Mouse (Mus musculus): ENCODE data around the gene Lgi2.

The Lgi2 gene

GRCm38 (mm10) chr5:52565813-52566531 is at the start of gene Lgi2:
TSS of gene Lgi2 (minus strand) at chr5:52566462.
- peak; percentile 28 for DNase-seq (ENCODE audit: low read depth, low spot score)

GRCm38 (mm10) chr5:52615421-52615820 is 49.2 kb upstream of the Lgi2 start:
- DNase-seq (ENCODE audit: low read depth, low spot score), result no peak

DNA sequence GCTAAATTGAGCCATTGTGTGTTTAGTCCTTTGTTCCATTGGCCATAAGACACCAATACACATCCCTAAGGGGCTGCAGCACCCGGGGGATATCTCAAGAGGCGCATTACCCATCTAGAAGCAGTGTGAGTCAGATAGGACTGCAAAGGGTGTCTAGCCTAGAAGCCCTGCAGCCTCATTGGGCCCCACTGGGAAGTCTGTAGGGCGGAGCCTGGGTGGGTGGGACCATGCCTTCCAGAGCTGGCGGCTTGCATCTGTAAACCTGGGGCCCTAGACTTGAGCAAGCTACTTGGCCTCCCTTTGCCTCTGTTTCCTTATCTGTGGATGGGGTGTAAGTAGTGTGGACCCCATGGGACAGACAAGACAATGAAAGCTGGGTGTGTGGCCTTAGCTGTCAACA is 48.4 kb upstream of the Lgi2 start:
- DNase-seq (ENCODE audit: low read depth, low spot score), result no peak

- DNase-seq (ENCODE audit: low read depth, low spot score), result no peak
These were observed 46.5 kb upstream of the Lgi2 start for GRCm38 (mm10) chr5:52612776-52613175.

DNA sequence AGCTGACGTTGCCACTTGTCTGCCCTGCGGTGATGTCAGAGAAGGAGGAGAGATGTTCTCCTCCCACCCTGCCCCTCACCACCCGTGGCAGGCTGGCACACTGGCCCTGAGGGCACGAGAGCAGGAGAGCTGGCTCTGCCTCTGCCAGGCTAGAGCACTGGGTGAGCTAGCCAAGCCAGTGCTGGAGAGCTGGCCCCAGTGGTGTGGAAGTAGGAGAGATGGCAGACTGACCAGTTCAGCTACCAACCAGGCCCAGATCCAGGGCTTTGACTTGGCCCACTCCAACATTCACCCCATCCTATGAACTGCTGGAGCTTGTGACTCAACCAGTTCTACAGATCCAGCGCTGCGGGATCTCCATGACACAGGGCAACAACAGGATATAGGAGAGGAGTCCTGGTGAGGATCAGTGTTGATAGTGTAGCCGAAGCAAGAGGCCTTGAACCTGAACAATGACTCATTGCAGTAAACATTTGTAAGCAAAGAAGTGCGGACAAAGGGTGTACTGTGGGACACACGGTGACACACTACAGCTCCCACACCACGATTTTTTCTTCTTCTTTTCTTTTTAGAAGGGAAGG is 45.1 kb upstream of the Lgi2 start:
- DNase-seq (ENCODE audit: low read depth, low spot score), result no peak

DNA sequence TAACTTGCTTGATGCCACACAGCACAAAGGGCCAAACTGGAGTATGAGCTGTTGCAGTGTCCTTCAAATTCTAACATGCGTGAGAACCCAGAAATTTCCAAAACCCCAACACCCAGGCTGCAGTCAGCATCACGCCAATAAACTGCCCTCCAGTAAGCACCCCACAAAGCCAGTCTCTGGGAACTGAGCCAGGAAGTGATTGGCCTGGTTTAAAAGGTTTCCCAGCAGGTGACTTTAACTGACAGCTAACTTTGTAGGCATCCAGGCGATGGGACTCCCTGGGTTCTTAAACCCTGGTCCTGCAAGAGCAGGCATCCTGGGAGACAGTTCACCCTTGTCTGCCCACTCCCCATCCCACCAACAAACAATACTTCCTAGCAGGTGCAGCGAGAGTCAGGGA is 44.0 kb upstream of the Lgi2 start:
- DNase-seq (ENCODE audit: low read depth, low spot score), result no peak

GRCm38 (mm10) chr5:52609672-52610071 is 43.4 kb upstream of the Lgi2 start:
- no peak for DNase-seq (ENCODE audit: low read depth, low spot score)

DNA sequence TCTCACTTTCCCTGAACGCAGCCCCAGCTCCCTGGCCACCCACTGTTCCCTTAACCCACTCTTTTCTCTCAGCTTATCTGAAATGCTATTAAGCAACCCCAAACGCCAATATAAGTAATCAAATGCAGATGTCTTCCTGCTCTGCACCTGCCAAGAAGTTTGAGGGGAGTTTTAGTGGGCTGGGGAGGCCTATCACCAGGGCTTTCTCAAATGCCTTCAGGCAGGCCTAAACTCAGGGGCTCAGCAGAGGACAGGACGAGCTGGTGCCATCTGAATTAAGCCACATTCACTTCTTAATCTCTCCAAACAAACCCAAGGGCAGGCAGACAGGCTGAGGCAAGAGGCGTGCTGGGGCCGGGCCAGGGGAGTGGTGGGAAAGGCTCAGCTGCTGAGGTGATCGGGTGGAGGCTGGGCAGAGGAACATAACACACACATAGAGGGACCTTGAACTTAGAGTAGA is 38.4 kb upstream of the Lgi2 start:
- no peak for DNase-seq (ENCODE audit: low read depth, low spot score)

DNA sequence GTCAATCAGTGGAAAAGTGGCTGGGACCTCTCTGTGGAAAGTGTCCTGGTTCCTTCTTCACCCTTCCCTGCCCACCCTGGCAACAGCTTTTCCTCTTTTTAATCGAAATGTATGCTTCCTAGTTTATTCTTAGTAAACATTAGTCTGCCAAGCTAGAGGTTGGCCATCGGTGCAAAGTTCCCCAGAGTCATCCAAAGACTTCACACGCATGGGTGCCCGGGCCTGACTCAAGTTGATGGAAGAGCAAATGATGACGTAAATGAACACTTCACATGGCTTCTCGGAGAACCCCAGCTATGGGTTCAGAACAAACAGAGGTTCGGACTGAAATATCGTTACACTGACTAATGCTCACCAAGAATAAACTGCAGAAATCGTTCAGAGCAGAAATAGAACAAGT is 24.4 kb upstream of the Lgi2 start:
- no peak for DNase-seq (ENCODE audit: low read depth, low spot score)

DNA sequence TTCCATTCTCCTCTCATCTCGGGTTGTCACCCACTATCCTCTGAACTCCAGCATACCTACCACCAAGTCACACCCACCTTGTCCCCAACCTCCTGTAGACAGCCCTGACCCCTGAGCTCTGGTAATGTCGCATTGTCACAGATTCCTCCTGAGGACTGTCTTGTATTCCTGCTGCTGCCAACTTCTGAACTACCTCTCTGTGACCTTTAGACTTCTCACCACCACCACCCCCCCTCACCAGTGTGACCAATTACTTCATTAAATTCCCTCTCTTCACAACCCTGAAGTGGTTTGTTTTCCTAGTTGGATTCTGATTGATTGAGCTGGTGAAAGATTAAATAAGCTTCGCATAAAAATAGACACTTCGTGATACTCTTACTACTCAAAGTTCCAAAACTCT is 22.4 kb upstream of the Lgi2 start:
- no peak for DNase-seq (ENCODE audit: low read depth, low spot score)

GRCm38 (mm10) chr5:52587291-52587733 is 21.1 kb upstream of the Lgi2 start:
- DNase-seq (ENCODE audit: low read depth, low spot score), result no peak

DNA sequence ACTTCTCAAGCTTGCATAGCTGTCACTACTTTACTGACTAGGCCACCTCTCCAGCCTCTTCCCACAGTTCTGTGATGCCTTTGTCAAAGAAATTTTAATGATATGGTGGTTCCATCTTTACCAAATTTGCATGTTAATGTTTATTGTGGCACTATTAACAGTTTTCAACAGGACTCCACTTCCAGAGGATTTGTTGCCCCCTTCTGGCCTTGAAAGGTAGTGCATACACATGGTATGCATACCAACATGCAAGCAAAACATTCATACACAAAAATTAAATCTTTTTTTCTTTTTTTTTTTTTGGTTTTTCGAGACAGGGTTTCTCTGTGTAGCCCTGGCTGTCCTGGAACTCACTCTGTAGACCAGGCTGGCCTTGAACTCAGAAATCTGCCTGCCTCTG is 6.3 kb upstream of the Lgi2 start:
- DNase-seq (ENCODE audit: low read depth, low spot score), result no peak

DNA sequence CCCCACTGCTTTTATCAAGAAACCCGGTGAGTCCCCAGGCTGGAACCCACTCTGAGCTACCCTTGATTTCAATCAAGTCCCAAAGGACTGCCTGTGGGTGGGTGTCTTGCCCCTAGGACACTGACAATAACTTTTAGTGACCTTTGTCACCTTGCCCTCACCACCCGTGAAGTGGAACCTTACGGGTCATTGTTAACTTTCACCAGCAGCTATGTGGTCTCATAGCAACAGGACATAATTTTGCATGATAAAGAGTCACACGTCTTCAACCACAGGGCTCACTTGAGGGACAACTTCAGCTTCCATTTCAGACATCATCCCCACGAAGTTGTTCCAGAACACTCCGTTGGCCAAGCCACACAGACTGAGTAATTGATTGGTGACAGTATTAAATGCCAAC is 4.5 kb upstream of the Lgi2 start:
- no peak for DNase-seq (ENCODE audit: low read depth, low spot score)

DNA sequence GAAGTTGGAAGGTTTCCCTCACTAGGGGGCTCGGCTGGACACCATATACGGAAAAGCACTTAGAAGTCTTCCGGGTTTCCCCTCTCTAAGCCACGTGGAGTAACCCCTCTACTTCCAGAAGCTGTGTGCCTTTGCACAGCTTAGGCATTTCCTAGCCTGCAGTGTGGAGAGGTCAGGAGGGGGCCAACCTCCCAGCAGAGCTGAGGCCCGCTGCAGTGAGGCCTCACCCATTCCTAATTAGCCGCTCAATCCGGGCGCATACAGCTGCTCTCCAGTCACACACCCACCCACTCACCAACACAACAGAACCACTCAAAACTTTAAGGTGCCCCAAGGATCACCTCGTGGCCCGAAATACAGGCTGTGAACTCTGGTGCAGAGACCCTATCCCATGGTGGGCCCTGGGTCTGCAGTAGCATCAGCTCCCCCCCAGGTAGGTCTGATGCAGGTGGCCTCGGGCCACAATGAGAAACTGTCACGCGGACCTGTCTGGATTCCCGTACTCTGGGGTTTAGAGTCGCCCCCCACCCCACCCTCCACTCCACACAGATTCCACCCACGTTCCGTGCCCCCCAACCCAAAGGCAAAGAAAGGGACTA is 949 bp downstream of the Lgi2 start:
- DNase-seq (ENCODE audit: low read depth, low spot score), result no peak

- DNase-seq (ENCODE audit: low read depth, low spot score), result no peak
These were observed 1.9 kb downstream of the Lgi2 start for GRCm38 (mm10) chr5:52564351-52564750.

- DNase-seq (ENCODE audit: low read depth, low spot score), result no peak
These were observed 6.0 kb downstream of the Lgi2 start for GRCm38 (mm10) chr5:52560240-52560639.

DNA sequence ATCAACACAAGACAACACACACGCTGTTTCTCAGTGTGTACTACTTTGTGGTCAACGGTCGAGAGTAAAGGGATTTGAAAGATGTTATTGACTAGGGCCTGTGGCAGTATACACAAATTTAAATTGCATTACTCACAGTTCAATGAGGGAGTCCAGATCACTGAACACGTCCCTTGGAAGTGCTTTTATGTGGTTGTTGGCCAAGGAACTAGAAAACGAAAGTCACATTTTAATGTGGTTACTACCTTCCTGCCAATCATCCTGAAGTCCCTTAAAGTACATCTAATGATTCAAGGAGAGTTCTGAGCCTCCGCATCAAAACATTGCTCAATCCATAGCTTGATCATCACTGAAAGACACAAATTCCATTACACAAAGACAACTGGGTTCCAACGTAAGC is 10.7 kb downstream of the Lgi2 start:
- no peak for DNase-seq (ENCODE audit: low read depth, low spot score)

DNA sequence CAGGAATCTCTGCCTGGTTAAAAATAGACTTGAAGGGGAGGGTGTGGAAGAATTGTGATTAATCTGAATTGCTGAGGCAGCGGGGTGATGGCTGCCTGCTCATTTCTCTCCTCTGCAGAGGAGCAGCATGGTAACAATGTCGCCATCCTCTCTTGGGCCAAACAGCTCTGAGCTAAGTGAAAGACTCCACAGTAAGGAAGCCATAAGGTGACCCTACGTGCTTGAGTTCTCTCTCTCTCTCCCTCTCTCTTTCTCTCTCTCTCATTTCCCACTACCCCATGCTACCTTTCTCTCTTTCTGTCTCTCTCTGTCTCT is 15.0 kb downstream of the Lgi2 start:
- no peak for DNase-seq (ENCODE audit: low read depth, low spot score)

DNA sequence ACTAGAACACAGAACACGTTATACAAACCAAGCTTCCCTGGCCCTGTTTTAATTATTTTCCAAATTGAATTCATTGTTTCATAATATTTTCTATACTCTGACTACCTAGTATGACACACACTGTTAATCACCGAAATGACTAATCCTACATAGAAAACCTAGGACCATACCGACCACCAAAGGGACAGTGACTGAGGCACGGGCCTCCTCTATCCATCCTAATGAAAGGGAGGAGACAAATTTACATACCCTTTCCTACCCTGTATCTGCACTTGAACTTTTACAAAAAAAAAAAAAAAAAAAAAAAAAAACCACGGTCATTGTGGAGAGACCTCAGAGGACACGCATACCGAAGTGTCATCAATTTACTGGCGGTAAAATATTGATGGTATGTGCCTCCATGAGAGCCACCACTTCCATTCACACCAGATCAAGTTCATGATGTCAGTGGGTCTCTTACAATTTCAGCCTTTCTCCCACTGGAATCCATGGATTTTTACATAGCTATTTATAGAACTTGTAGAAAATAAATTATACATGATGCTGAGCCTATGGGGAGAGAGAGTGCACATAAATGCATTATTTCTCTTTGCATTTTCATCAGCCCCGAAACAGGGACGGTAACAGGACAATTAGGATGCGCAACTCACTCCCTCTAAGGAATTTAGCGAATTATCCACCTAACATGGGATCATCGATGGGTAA is 15.5 kb downstream of the Lgi2 start:
- no peak for DNase-seq (ENCODE audit: low read depth, low spot score)

- DNase-seq (ENCODE audit: low read depth, low spot score), result no peak
These were observed 19.3 kb downstream of the Lgi2 start for GRCm38 (mm10) chr5:52546950-52547349.

DNA sequence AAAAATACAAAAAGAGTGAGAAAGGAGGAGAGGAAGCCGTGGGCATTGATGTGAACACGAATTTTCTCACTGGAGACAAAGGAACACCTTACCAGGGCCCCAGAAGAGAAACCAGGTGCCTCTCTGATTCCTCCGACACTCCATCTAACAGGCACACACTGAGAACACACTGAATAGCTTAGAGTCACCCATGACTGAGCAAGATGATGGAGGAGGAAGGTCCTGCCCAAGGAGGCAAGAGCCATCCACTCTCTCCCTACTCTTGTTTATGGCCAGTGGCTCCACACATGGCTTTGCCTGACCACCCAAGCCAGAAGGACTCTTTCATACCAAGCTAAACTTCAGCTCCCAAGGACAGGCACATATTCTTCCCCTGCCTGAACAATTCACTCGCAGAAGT is 22.5 kb downstream of the Lgi2 start:
- no peak for DNase-seq (ENCODE audit: low read depth, low spot score)

DNA sequence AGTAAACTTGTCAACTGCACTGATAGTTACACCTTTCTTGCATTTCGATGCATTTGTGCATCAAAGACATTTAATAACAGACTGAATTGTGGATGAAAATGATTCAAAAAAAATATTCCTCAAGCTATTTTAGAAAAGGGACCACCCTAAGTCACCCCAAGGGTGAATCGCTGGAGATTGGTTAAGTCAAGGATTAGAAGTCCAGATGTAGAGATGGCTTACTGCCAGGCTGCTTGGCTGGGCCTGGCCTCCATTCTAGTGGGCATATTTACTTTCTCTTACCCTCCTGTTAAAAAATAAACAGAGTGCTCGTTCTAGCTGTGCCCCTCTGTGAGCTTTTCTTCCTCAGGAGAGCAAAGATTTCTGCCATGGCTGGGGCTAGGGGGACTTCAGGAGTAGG is 26.1 kb downstream of the Lgi2 start:
- no peak for DNase-seq (ENCODE audit: low read depth, low spot score)

DNA sequence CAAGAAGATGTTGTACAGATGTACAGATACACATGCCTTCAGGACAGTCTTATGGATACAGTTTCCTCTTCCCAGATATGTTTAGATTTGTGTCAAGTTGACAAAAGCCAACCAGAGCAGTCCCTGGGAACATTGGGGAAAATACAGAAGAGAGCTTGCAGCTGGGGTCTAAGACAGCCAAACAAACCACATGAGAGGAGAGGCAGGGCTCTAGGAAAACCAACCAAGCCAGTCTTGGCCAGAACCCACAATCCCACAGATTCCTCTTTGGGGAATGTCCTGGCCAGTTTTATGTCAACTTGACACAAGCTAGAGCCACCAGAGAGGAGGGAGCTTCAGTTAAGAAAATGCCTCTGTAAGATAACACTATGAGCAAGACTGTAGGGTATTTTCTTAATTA is 26.8 kb downstream of the Lgi2 start:
- no peak for DNase-seq (ENCODE audit: low read depth, low spot score)

All from retina, postnatal 7 days (tissue).